In genomic region chr2:141617721-141618120, GRCm38 (mm10) we compare ENCODE assay signal across 22 mouse cellular contexts.
DNase-seq lines count a peak whose midpoint lies in the region; ATAC-seq lines count a peak whose summit lies in the region.
"Had no signal": no experiment of that assay in that cellular context is flagged by ENCODE, and none has a peak within 500 bp of the region (broad histone marks: within the 10 kb centered on the region; RNA-seq: fewer than 3 reads in every experiment).

No protein-coding gene starts in this region.

- 52% methylated on average over 2 of the region's 2 CpGs for WGBS in forebrain, embryonic 15.5 days
- WGBS in forebrain, embryonic 12.5 days: 89% methylated on average over 2 of the region's 2 CpGs
- WGBS in intestine, embryonic 16.5 days: 43% methylated on average over 2 of the region's 2 CpGs

- no peaks in the 10 kb centered on the region for H3K36me3 ChIP-seq in forebrain, embryonic 15.5 days
- no peaks in the 10 kb centered on the region for H3K36me3 ChIP-seq in forebrain, embryonic 12.5 days (replicated peaks)
- H3K36me3 ChIP-seq in intestine, embryonic 16.5 days (ENCODE audit: control insufficient read depth, insufficient read depth, low read length): no peaks in the 10 kb centered on the region
- H3K36me3 ChIP-seq: embryonic facial prominence, embryonic 12.5 days; heart, embryonic 10.5 days; liver, embryonic 13.5 days; midbrain, embryonic 13.5 days; neural tube, embryonic 12.5 days had no signal

- 0 out of 2 replicates have a peak overlapping the region, but pooled peaks have one; percentile 6 for H3K27ac ChIP-seq in forebrain, embryonic 15.5 days (replicated peaks)
- H3K27ac ChIP-seq in forebrain, embryonic 12.5 days: no peak overlapping the region
- no peak overlapping the region for H3K27ac ChIP-seq in intestine, embryonic 16.5 days (ENCODE audit: low read length)
- H3K27ac ChIP-seq: embryonic facial prominence, embryonic 12.5 days; heart, embryonic 10.5 days; liver, embryonic 13.5 days; midbrain, embryonic 13.5 days; neural tube, embryonic 12.5 days had no signal

- no peak overlapping the region for H3K4me3 ChIP-seq in forebrain, embryonic 15.5 days
- H3K4me3 ChIP-seq in forebrain, embryonic 12.5 days (replicated peaks): no peak overlapping the region
- H3K4me3 ChIP-seq in intestine, embryonic 16.5 days (ENCODE audit: low read length): no peak overlapping the region
- H3K4me3 ChIP-seq: embryonic facial prominence, embryonic 12.5 days; erythroblast, embryonic 14.5 days; heart, embryonic 10.5 days; liver, embryonic 13.5 days; midbrain, embryonic 13.5 days; neural tube, embryonic 12.5 days had no signal

- 0 out of 2 replicates have a peak, but pooled peaks cover 5% of the 10 kb centered on the region for H3K4me1 ChIP-seq in forebrain, embryonic 15.5 days
- H3K4me1 ChIP-seq in forebrain, embryonic 12.5 days: no peaks in the 10 kb centered on the region
- H3K4me1 ChIP-seq in intestine, embryonic 16.5 days (ENCODE audit: control insufficient read depth, insufficient read depth, low read length): no peaks in the 10 kb centered on the region
- H3K4me1 ChIP-seq: embryonic facial prominence, embryonic 12.5 days; heart, embryonic 10.5 days; liver, embryonic 13.5 days; midbrain, embryonic 13.5 days; neural tube, embryonic 12.5 days had no signal

- no peaks in the 10 kb centered on the region for H3K27me3 ChIP-seq in forebrain, embryonic 15.5 days
- H3K27me3 ChIP-seq in forebrain, embryonic 12.5 days: no peaks in the 10 kb centered on the region
- no peaks in the 10 kb centered on the region for H3K27me3 ChIP-seq in intestine, embryonic 16.5 days (replicated peaks; ENCODE audit: control insufficient read depth, insufficient read depth, low read length)
- H3K27me3 ChIP-seq: embryonic facial prominence, embryonic 12.5 days; liver, embryonic 13.5 days; midbrain, embryonic 13.5 days; neural tube, embryonic 12.5 days had no signal

- peak; percentile 11 for DNase-seq in cerebellum, adult 8-10 months
- DNase-seq in cerebellum, adult 11 months: no peak
- peak; percentile 11 to 20 for DNase-seq in cerebellum, postnatal 25 days
- DNase-seq in layer of hippocampus, postnatal 14 days (ENCODE audit: low spot score in 2 of 2): peak; percentile 10 to 68
- no peak for DNase-seq in left cerebral cortex, adult 9 months (ENCODE audit: low spot score in 2 of 2)
- DNase-seq: adrenal gland, postnatal 10 days; kidney, postnatal 25 days; liver, embryonic 13.5 days; lung, adult 2 months; lung, postnatal 14 days; retina, postnatal 1 day; spleen, adult 18-20 months; thymus, postnatal 14 days had no signal

- H3K9ac ChIP-seq in forebrain, embryonic 15.5 days (replicated peaks): no peak overlapping the region
- H3K9ac ChIP-seq in forebrain, embryonic 12.5 days: no peak overlapping the region
- no peak overlapping the region for H3K9ac ChIP-seq in intestine, embryonic 16.5 days (ENCODE audit: low read depth, low read length)
- H3K9ac ChIP-seq: embryonic facial prominence, embryonic 12.5 days; liver, embryonic 13.5 days; midbrain, embryonic 13.5 days; neural tube, embryonic 12.5 days had no signal

- peak; percentile 57 for ATAC-seq in forebrain, embryonic 15.5 days (replicated peaks)
- no peak for ATAC-seq in forebrain, embryonic 12.5 days (ENCODE audit: low FRiP score)
- ATAC-seq in intestine, embryonic 16.5 days: no peak
- ATAC-seq: intestine, postnatal 0 days; midbrain, embryonic 13.5 days had no signal

- H3K4me2 ChIP-seq in forebrain, embryonic 15.5 days (replicated peaks): no peak overlapping the region
- H3K4me2 ChIP-seq in forebrain, embryonic 12.5 days: no peak overlapping the region
- H3K4me2 ChIP-seq in intestine, embryonic 16.5 days (ENCODE audit: low read depth, low read length): no peak overlapping the region
- H3K4me2 ChIP-seq: embryonic facial prominence, embryonic 12.5 days; liver, embryonic 13.5 days; midbrain, embryonic 13.5 days; neural tube, embryonic 12.5 days had no signal

- no peaks in the 10 kb centered on the region for H3K9me3 ChIP-seq in forebrain, embryonic 15.5 days
- H3K9me3 ChIP-seq in forebrain, embryonic 12.5 days: no peaks in the 10 kb centered on the region
- no peaks in the 10 kb centered on the region for H3K9me3 ChIP-seq in intestine, embryonic 16.5 days (ENCODE audit: control insufficient read depth, low read length)
- H3K9me3 ChIP-seq: embryonic facial prominence, embryonic 12.5 days; heart, embryonic 10.5 days; liver, embryonic 13.5 days; midbrain, embryonic 13.5 days; neural tube, embryonic 12.5 days had no signal

Comparison
In these comparisons a context has a peak if more than half of its experiments do, and no peak if none do; other contexts are left out.
1. DNase-seq: peak in cerebellum, adult 8-10 months (single experiment), cerebellum, postnatal 25 days (2 of 2) and layer of hippocampus, postnatal 14 days (2 of 2); none in cerebellum, adult 11 months (single experiment) and left cerebral cortex, adult 9 months (0 of 2).